Mouse (Mus musculus): ENCODE data around the gene Shbg. TPM values are rescaled to one million over a fixed set of nuclear protein-coding genes. Genes with fewer than 3 reads are reported as not detected.

Gene Shbg
- total RNA-seq, 2 experiments from 2014 or later = not detected

DNA sequence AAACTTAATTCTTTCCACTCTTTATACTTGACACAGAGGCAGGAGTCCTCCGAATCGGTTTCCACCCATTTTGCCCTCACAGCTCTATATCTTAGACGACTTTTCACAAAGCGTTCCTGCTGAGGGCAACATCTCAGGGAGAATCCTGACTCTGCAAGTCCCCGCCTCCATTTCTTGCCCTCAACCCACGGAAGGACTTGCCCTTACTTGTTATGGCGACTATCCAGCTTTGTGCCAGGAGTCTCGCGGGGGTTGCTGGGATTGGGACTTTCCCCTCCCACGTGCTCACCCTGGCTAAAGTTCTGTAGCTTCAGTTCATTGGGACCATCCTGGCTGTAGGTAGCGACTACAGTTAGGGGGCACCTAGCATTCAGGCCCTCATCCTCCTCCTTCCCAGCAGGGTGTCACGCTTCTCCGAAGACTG is 37.6 kb downstream of the Shbg start, which contains the start of the genes Wrap53 and Trp53:
TSS of gene Wrap53 (minus strand) at position 165 of the 424 bp plus-strand sequence.
TSS of gene Trp53 (plus strand) at position 269 of the 424 bp plus-strand sequence.
- intact Hi-C loops (cut with DNase I) = no loop called here
- peak; percentile 89 to 93 for DNase-seq (ENCODE audit: extremely low spot score in 1 of 2, low spot score in 2 of 2)

DNA sequence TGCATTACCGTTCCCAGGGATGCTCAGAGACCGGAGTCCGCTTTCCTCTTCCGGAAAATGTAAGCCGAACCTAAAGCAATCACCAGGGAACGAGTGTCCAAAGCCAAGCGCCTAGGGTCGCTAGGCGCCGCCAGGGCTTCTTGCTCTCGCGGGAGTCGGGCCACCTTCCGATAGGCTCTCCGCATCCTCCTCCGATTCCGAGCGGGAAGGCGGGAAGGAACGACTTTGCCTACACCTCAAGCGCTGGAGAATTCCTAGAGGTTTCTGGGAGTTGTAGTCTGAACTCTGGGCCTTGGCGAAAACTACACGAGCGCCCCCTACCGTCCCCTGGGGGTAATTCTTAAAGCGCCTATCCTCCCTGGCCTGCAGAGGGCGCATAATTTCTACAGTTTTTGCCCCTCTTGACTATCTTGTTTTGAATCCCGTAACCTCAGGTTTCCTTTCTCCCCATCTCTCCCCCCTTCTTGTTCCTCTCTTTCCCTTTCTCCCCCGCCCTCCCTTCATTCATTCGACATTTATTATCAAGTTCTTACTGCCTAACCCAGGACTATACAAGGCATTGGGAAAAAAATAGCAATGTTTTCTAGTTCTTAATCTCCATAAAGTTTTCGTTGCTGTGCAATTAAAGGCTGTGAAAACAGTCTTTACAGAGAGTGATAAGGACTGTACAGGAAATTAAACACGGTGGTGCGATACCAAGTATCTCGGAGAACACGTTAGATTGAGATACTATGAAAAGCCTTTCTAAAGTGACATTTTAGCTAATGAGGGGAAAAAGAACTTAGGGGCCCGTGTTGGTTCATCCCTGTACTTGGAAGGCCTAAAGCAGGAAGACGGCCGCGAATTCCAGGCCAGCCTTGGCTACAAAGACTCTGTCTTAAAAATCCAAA is 38.3 kb downstream of the Shbg start:
- intact Hi-C loops (cut with DNase I) = loop anchor here (5.0 kb wide), 2 partner anchors 37 to 38 kb away; partner anchors contain the start of gene Shbg
- DNase-seq (ENCODE audit: extremely low spot score in 1 of 2, low spot score in 2 of 2) = peak; percentile 95 to 98

- no peak for DNase-seq (ENCODE audit: extremely low spot score in 1 of 2, low spot score in 2 of 2)
- intact Hi-C loops (cut with DNase I) = loop anchor here (5.0 kb wide), 2 partner anchors 36 to 39 kb away; partner anchors contain the start of gene Shbg
These were observed 39.4 kb downstream of the Shbg start for GRCm38 (mm10) chr11:69578301-69578700.

- intact Hi-C loops (cut with DNase I) = loop anchor here (5.0 kb wide), 2 partner anchors 34 to 41 kb away; partner anchors contain the start of gene Shbg
- no peak for DNase-seq (ENCODE audit: extremely low spot score in 1 of 2, low spot score in 2 of 2)
These were observed 41.4 kb downstream of the Shbg start for GRCm38 (mm10) chr11:69576307-69576706.

DNA sequence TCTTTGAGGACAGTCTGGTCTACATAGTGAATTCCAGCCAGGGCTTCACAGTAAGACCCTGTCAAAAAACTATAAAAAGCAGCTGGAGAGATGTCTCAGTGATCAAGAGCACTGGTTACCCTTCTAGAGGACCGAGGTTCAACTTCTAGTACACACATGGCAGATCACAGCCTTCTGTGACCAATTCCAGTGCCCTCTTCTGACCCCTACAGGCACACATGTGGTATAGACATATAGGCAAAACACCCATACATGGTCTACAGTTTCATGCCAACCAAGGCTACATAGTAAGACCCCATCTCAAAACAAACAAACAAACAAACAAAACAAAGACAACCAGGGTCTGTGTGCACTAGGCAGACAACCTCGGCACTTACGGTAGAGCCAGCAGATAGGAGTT is 42.5 kb downstream of the Shbg start:
- intact Hi-C loops (cut with DNase I) = loop anchor here (5.0 kb wide), 2 partner anchors 33 to 42 kb away; partner anchors contain the start of gene Shbg
- DNase-seq (ENCODE audit: extremely low spot score in 1 of 2, low spot score in 2 of 2) = no peak

- no peak for DNase-seq (ENCODE audit: extremely low spot score in 1 of 2, low spot score in 2 of 2)
- intact Hi-C loops (cut with DNase I) = no loop called here
These were observed 52.6 kb downstream of the Shbg start for GRCm38 (mm10) chr11:69565131-69565530.

Small RNAs within 50 kb of the gene (microRNA-seq; reads per million reads assigned to microRNA genes)
- gene Mir1934 (4.6 reads per million, percentile 16 among the genes with 10 or more reads in this experiment), gene Mir467f (not detected)

Other genes starting within 250 kb of the Shbg start
- 100 to 1,000 TPM; 525 to 527 TPM for gene Chd3, start 248.5 kb downstream of the Shbg start, total RNA-seq (2021)
- 10 to 100 TPM; 84.2 to 85.7 TPM for gene Naa38, start 222.4 kb downstream of the Shbg start, total RNA-seq (2021)
- gene Cyb5d1, start 222.3 kb downstream of the Shbg start, total RNA-seq (2021) = 10 to 100 TPM; 37.9 to 39.8 TPM
- gene Tmem88, start 219.7 kb downstream of the Shbg start, total RNA-seq (2021) = 1 to 10 TPM; 2.8 to 3.0 TPM
- 10 to 100 TPM; 42.7 to 43.9 TPM for gene Kdm6b, start 204.2 kb downstream of the Shbg start, total RNA-seq (2021)
- 1 to 10 TPM; 4.2 to 5.7 TPM for gene Dnah2, start 68.8 kb downstream of the Shbg start, total RNA-seq (2021)
- gene Efnb3, start 57.7 kb downstream of the Shbg start, total RNA-seq (2021) = 100 to 1,000 TPM; 147 to 154 TPM
- gene Wrap53, start 37.6 kb downstream of the Shbg start, total RNA-seq (2021) = 1 to 10 TPM; 6.3 to 7.6 TPM
- gene Trp53, start 37.5 kb downstream of the Shbg start, total RNA-seq (2021) = 10 to 100 TPM; 20.5 to 26.1 TPM
- gene Atp1b2, start 12.0 kb downstream of the Shbg start, total RNA-seq (2021) = 100 to 1,000 TPM; 395 to 416 TPM
- gene Sat2, start 4.1 kb upstream of the Shbg start, total RNA-seq (2021) = 10 to 100 TPM; 12.7 to 15.2 TPM
- 10 to 100 TPM; 92.0 to 99.4 TPM for gene Fxr2, start 15.1 kb upstream of the Shbg start, total RNA-seq (2021)
- not detected for gene Sox15, start 37.4 kb upstream of the Shbg start, total RNA-seq (2021)
- 10 to 100 TPM; 87.3 to 95.6 TPM for gene Mpdu1, start 44.7 kb upstream of the Shbg start, total RNA-seq (2021)
- gene Cd68, start 48.2 kb upstream of the Shbg start, total RNA-seq (2021) = 10 to 100 TPM; 11.6 to 12.2 TPM
- 100 to 1,000 TPM; 455 to 466 TPM for gene Eif4a1, start 54.5 kb upstream of the Shbg start, total RNA-seq (2021)
- gene Senp3, start 64.2 kb upstream of the Shbg start, total RNA-seq (2021) = 100 to 1,000 TPM in 1 of 2 experiments, 10 to 100 TPM in 1; 96.9 to 103 TPM
- 1 to 10 TPM in 1 of 2 experiments, under 1 TPM in 1; 0.39 to 1.6 TPM for gene Tnfsf13, start 67.9 kb upstream of the Shbg start, total RNA-seq (2021)
- 1 to 10 TPM; 7.4 TPM for gene Tnfsf12, start 77.9 kb upstream of the Shbg start, total RNA-seq (2021)
- gene Tnfsfm13, start 78.2 kb upstream of the Shbg start, total RNA-seq (2021) = 1 to 10 TPM in 1 of 2 experiments, under 1 TPM in 1; 0.81 to 1.5 TPM
- gene Polr2a, start 140.7 kb upstream of the Shbg start, total RNA-seq (2021) = 10 to 100 TPM; 52.1 to 52.9 TPM
- not detected for gene Slc35g3, start 144.1 kb upstream of the Shbg start, total RNA-seq (2021)
- gene Zbtb4, start 148.0 kb upstream of the Shbg start, total RNA-seq (2021) = 10 to 100 TPM; 57.1 to 67.6 TPM
- gene Chrnb1, start 178.0 kb upstream of the Shbg start, total RNA-seq (2021) = 1 to 10 TPM in 1 of 2 experiments, under 1 TPM in 1; 0.95 to 1.2 TPM
- gene Fgf11, start 184.0 kb upstream of the Shbg start, total RNA-seq (2021) = 10 to 100 TPM; 20.0 to 21.5 TPM
- gene Tmem102, start 187.7 kb upstream of the Shbg start, total RNA-seq (2021) = not detected
- gene Gm39566, start 197.4 kb upstream of the Shbg start, total RNA-seq (2021) = not detected
- gene Spem2, start 200.6 kb upstream of the Shbg start, total RNA-seq (2021) = not detected
- under 1 TPM; 0.45 to 0.57 TPM for gene Spem1, start 204.3 kb upstream of the Shbg start, total RNA-seq (2021)
- gene Nlgn2, start 219.9 kb upstream of the Shbg start, total RNA-seq (2021) = 100 to 1,000 TPM; 268 to 274 TPM
- 100 to 1,000 TPM; 151 to 159 TPM for gene Tmem256, start 220.6 kb upstream of the Shbg start, total RNA-seq (2021)
- gene Plscr3, start 228.5 kb upstream of the Shbg start, total RNA-seq (2021) = 10 to 100 TPM; 28.4 to 32.2 TPM
- under 1 TPM; 0.11 to 0.14 TPM for gene Tnk1, start 240.8 kb upstream of the Shbg start, total RNA-seq (2021)